Mouse (Mus musculus) testis, adult 2 months (tissue): ENCODE measurements around the gene Clic3.

Source experiments
- CTCF ChIP-seq: fragments of 200-500 bp; IDR thresholded peaks from 2 replicates; pipeline ENCODE4 v1.5.1; 2012; ENCODE audit warnings: low read depth, mild to moderate bottlenecking, inconsistent platforms, low read length, moderate library complexity; ENCODE audit not compliant: control insufficient read depth, insufficient read depth, insufficient replicate concordance
- POLR2A ChIP-seq: fragments of 200-500 bp; IDR thresholded peaks from 2 replicates; pipeline ENCODE4 v1.6.1; 2012; ENCODE audit warnings: low read depth, mild to moderate bottlenecking, inconsistent platforms, low read length, moderate library complexity; ENCODE audit not compliant: control insufficient read depth

GRCm38 (mm10) chr2:25492988-25493387, 36.4 kb downstream of the Clic3 start:
- TF ChIP-seq CTCF (no peak), POLR2A (no peak)
